Mouse (Mus musculus) regulatory T cell (primary cell): ENCODE data around the gene Diras1.

ENCODE experiments used
- in situ Hi-C: fragments of 300-600 bp; cut with MboI, MseI; formaldehyde crosslinking; loops from one replicate; pipeline ENCODE4 v1.15.1; 2025; ENCODE audit warnings: high pct_unique_total_duplicates

Gene Diras1

DNA sequence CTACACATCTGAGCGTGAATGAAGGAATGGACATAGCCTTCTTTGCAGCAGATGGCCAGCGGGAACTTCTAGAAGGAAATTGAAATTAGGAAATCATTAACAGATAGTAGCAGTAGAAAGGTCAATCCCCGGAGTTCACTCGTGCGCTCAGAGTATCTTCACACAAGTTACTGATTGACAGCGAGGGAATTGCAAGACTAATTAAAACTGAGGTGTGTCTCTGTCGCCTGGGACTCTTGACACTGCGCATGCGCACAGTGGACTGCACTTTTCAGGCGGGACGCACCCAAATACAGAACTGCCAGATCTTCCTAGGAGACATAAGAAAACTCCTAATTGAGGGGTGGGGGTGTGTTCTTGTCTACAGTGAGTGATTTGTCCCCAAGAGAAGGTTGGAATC is 50.0 kb downstream of the Diras1 start:
- in situ Hi-C loops = no loop called here

DNA sequence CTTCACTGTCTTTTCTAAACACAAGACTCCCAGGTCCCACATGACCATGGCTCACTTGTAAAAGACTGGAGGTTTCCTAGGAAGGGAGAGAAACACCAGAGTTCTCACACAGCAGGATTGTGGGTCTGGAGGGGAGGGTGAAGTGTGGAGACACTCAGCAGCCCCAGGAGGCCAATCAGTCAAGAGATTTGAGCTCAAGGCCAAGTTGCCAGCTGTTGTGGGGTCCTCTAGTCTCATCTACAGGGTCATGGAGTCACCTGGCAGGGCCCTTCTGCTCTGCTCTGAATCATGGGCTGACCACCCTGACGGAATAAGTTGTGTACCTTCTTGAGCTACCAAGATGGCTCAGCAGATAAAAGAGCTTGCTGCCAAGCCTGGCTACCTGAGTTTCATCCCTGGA is 51.7 kb downstream of the Diras1 start:
- in situ Hi-C loops = no loop called here

DNA sequence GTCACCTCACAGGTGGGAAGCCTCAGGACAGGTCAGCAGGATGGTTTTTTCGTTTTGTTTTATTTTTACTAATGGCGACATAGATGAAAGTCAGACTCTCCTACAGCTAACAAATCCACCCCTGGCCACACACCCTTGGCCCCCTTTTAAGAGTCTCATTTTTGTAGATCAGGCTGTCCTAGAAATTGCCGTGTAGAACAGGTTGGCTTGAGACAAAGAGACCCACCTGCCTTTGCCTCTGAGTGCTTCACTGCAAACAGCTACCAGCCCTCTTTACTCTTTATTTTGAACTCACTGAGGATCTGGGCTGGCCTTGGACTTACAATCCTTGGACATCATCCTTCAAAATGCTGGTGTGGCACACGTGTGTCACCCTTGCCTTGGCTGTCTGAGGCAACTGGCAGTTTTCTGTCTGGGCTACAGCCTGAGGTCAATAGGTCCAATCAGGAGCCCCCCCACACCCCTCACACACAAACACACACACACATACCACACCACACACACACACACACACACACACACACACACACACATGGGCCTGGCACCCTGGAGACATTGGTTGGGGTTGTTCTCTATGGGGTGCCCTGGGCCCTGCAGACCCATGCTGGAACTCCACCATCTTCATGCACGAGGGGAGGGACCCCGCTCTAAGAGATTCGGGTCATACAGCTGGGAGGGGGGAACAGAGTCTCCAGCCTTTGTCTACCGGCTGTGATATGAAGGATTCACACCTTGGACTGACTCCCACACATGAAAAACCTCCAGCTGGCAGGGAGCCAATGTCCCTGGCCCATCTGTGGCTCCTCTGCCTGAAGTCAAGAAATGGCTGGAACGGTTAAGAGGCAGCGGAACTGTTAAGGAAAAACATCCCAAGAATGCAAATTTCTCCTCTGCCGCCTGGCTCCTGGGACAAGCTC is 53.1 kb downstream of the Diras1 start:
- in situ Hi-C loops = no loop called here

DNA sequence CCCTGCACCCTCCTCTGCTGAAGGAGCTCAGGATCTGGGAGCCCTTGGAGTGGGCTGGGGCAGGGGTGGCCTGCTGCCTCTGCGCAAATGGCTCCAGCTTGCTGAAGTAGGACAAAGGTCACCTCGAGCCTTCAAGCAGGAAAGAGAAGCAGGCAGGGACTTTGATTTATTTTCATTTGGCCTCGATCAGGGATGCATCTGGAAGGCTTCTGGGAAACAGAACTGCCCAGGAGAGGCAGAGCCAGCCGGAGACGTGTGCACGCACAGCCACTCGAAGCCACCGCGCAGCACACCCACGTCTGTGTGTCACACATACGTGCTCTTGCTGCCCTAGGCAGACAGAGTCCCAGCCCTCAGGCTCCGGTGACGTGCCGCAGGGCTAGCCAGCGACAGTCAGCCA is 53.9 kb downstream of the Diras1 start:
- in situ Hi-C loops = no loop called here

DNA sequence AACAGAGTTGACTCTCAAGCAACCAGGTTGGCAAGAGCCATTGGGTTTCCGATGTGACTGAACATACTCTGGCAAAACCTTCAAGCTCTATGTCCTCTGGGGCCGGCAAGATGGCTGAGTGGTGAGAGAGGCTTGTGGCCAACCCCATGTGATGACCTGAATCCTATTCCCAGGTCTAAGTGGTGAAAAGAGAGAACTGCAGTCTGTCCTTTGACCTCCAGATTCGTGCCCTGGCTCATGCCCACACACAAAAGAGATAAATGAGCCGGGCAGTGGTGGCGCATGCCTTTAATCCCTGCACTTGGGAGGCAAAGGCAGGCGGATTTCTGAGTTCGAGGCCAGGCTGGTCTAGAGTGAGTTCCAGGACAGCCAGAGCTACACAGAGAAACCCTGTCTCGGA is 55.3 kb downstream of the Diras1 start:
- in situ Hi-C loops = no loop called here
